Mouse (Mus musculus): ENCODE data around the gene Cryl1.

The Cryl1 gene

DNA sequence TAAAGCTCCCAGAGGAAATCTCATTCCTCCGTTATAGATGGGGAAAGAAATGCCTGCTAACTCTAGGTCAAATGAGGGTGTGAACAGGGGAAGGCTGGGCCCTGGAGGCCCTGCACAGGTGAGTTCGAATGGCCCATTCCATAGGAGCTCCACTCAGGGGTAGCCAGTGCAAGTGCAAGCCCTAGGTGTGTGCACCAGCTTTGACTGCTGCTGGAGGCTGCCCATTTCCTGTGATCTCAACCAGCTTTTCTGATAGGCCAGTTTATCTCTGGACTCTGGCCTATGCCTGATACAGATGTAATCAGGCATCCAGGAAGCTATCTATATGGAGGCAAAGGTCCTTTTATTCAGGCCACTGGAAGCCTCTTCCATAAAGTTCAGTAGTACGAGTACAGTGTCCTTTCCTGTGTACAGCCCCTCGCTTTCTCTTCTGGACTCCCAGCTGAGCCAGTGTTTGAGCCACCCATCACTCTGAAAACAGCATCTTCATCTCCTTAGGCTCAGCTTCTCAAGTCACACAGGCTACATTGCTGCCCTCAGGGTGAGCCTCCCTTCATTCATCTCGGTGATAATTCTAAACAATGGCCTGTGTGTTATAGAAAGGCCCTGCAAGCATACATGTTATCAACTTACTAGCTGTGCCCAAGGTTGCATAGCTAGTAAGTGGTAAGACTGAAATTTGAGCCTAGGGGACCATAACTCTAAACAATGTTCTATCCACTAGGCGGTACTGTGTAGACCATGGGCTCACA, 167.9 kb downstream of the Cryl1 start:
- DNase-seq (ENCODE audit: low spot score in 2 of 2) = no peak

All from frontal cortex, postnatal 25 days (tissue).